Mouse (Mus musculus) MEL (cell line): ENCODE data around the gene Tnnc1. TPM values are rescaled to one million over a fixed set of nuclear protein-coding genes. Genes with fewer than 3 reads are reported as not detected.

ENCODE experiments used
- DNase-seq: peaks from one replicate; pipeline ENCODE4 v3.0.0; 2011; ENCODE audit warnings: low read depth, low spot score
- H3K27ac ChIP-seq: 2 replicates; pipeline ENCODE4 v1.5.1; 2012; ENCODE audit warnings: low read depth, mild to moderate bottlenecking, control low read depth, low read length, moderate library complexity; ENCODE audit not compliant: control insufficient read depth
- H3K27me3 ChIP-seq, 2 experiments: fragments of 150-350 bp in 1 of 2; sonication (generic) in 1 of 2; 2 replicates each; pipeline ENCODE4 v1.6.1; 2012; ENCODE audit warnings: low read length in 2 of 2, mild to moderate bottlenecking in 2 of 2, improper control_type of control experiment in 1 of 2, moderate library complexity in 1 of 2; ENCODE audit not compliant: insufficient read depth in 2 of 2, control insufficient read depth in 1 of 2
- H3K36me3 ChIP-seq, 2 experiments: 2 replicates each; pipeline ENCODE4 v1.6.1; 2012 to 2014; ENCODE audit warnings: low read length in 2 of 2, improper control_type of control experiment in 1 of 2, inconsistent platforms in 1 of 2, mild to moderate bottlenecking in 1 of 2; ENCODE audit not compliant: insufficient read depth in 2 of 2, control insufficient read depth in 1 of 2
- H3K4me1 ChIP-seq, 2 experiments: fragments of 150-350 bp in 1 of 2; sonication (generic) in 1 of 2; 2 replicates each; pipeline ENCODE4 v1.6.1; 2012; ENCODE audit warnings: low read length in 2 of 2, improper control_type of control experiment in 1 of 2, mild to moderate bottlenecking in 1 of 2; ENCODE audit not compliant: insufficient read depth in 2 of 2, control insufficient read depth in 1 of 2
- H3K4me3 ChIP-seq, 2 experiments: fragments of 150-350 bp in 1 of 2; sonication (generic) in 1 of 2; 2 replicates each; pipeline ENCODE4 v1.5.1; 2012; ENCODE audit warnings: low read depth in 2 of 2, low read length in 2 of 2, mild to moderate bottlenecking in 2 of 2, moderate library complexity in 2 of 2, control low read depth in 1 of 2, improper control_type of control experiment in 1 of 2; ENCODE audit not compliant: control insufficient read depth in 1 of 2, insufficient read depth in 1 of 2
- H3K79me2 ChIP-seq: 2 replicates; pipeline ENCODE4 v1.6.1; 2012; ENCODE audit warnings: mild to moderate bottlenecking, low read length, moderate library complexity; ENCODE audit not compliant: control insufficient read depth, poor library complexity, insufficient read depth
- H3K9ac ChIP-seq: 2 replicates; pipeline ENCODE4 v1.6.1; 2012; ENCODE audit warnings: low read depth, mild to moderate bottlenecking, control low read depth, low read length, moderate library complexity; ENCODE audit not compliant: control insufficient read depth, poor library complexity, severe bottlenecking
- H3K9me3 ChIP-seq: fragments of 150-350 bp; sonication (generic); replicated peaks from 2 replicates; pipeline ENCODE4 v1.6.1; 2012; ENCODE audit warnings: mild to moderate bottlenecking, low read length, improper control_type of control experiment, moderate library complexity; ENCODE audit not compliant: insufficient read depth
- BHLHE40 ChIP-seq: IDR thresholded peaks from 2 replicates; pipeline ENCODE4 v1.6.1; 2012; ENCODE audit warnings: low read depth, mild to moderate bottlenecking, inconsistent platforms, low read length, improper control_type of control experiment, borderline replicate concordance
- CHD1 ChIP-seq: IDR thresholded peaks from 2 replicates; pipeline ENCODE4 v1.6.1; 2012; ENCODE audit warnings: low read depth, mild to moderate bottlenecking, inconsistent platforms, low read length, improper control_type of control experiment
- CHD2 ChIP-seq: IDR thresholded peaks from 2 replicates; pipeline ENCODE4 v1.6.1; 2011; ENCODE audit warnings: low read length, improper control_type of control experiment
- E2F4 ChIP-seq: IDR thresholded peaks from 2 replicates; pipeline ENCODE4 v1.6.1; 2011; ENCODE audit warnings: low read depth, low read length, improper control_type of control experiment, borderline replicate concordance
- EP300 ChIP-seq, 2 experiments: IDR thresholded peaks; 2 replicates each; pipeline ENCODE4 v1.6.1; 2011; ENCODE audit warnings: improper control_type of control experiment in 2 of 2, low read length in 2 of 2, low read depth in 1 of 2, mild to moderate bottlenecking in 1 of 2
- ETS1 ChIP-seq: IDR thresholded peaks from 2 replicates; pipeline ENCODE4 v1.6.1; 2012; ENCODE audit warnings: low read depth, mild to moderate bottlenecking, inconsistent platforms, low read length, improper control_type of control experiment, moderate library complexity
- GABPA ChIP-seq: IDR thresholded peaks from 2 replicates; pipeline ENCODE4 v1.6.1; 2012; ENCODE audit warnings: low read depth, mild to moderate bottlenecking, inconsistent platforms, low read length, improper control_type of control experiment, moderate library complexity
- GATA1 ChIP-seq: IDR thresholded peaks from 2 replicates; pipeline ENCODE4 v1.6.1; 2011; ENCODE audit warnings: low read depth, low read length, improper control_type of control experiment
- KAT2A ChIP-seq: conservative IDR thresholded peaks from 2 replicates; pipeline ENCODE4 v1.6.1; 2012; ENCODE audit warnings: low read depth, low read length, improper control_type of control experiment, inconsistent platforms
- MAX ChIP-seq: IDR thresholded peaks from 2 replicates; pipeline ENCODE4 v1.6.1; 2011; ENCODE audit warnings: low read length, improper control_type of control experiment
- MAZ ChIP-seq: IDR thresholded peaks from 2 replicates; pipeline ENCODE4 v1.6.1; 2012; ENCODE audit warnings: low read depth, mild to moderate bottlenecking, inconsistent platforms, low read length, improper control_type of control experiment
- MXI1 ChIP-seq: IDR thresholded peaks from 2 replicates; pipeline ENCODE4 v1.6.1; 2011; ENCODE audit warnings: mild to moderate bottlenecking, low read depth, low read length, improper control_type of control experiment
- POLR2AphosphoS2 ChIP-seq: IDR thresholded peaks from 2 replicates; pipeline ENCODE4 v1.6.1; 2011; ENCODE audit warnings: low read length, improper control_type of control experiment
- POLR2AphosphoS5 ChIP-seq: IDR thresholded peaks from 2 replicates; pipeline ENCODE4 v1.6.1; 2012; ENCODE audit warnings: low read depth, borderline replicate concordance, mild to moderate bottlenecking, inconsistent platforms, low read length, moderate library complexity, mixed read lengths
- RAD21 ChIP-seq: IDR thresholded peaks from 2 replicates; pipeline ENCODE4 v1.6.1; 2011; ENCODE audit warnings: mild to moderate bottlenecking, low read depth, low read length, improper control_type of control experiment
- RCOR1 ChIP-seq: IDR thresholded peaks from 2 replicates; pipeline ENCODE4 v1.6.1; 2012; ENCODE audit warnings: low read depth, mild to moderate bottlenecking, inconsistent platforms, low read length, improper control_type of control experiment
- SIN3A ChIP-seq: IDR thresholded peaks from 2 replicates; pipeline ENCODE4 v1.6.1; 2012; ENCODE audit warnings: low read length, improper control_type of control experiment, inconsistent platforms
- TBP ChIP-seq: IDR thresholded peaks from 2 replicates; pipeline ENCODE4 v1.8.0; 2011; ENCODE audit warnings: low read depth, low read length, improper control_type of control experiment
- UBTF ChIP-seq: IDR thresholded peaks from 2 replicates; pipeline ENCODE4 v1.6.1; 2012; ENCODE audit warnings: low read depth, mild to moderate bottlenecking, inconsistent platforms, low read length, improper control_type of control experiment, moderate library complexity, borderline replicate concordance; ENCODE audit not compliant: insufficient read depth
- ZKSCAN1 ChIP-seq: IDR thresholded peaks from 2 replicates; pipeline ENCODE4 v1.6.1; 2012; ENCODE audit warnings: low read depth, mild to moderate bottlenecking, inconsistent platforms, low read length, improper control_type of control experiment, moderate library complexity
- ZNF384 ChIP-seq: IDR thresholded peaks from 2 replicates; pipeline ENCODE4 v1.6.1; 2012; ENCODE audit warnings: low read depth, mild to moderate bottlenecking, inconsistent platforms, low read length, improper control_type of control experiment
- polyA plus RNA-seq, 2 experiments: library from polyadenylated mRNA; stranded (reverse) in 1 of 2; unstranded in 1 of 2; fragments of >175 nt in 1 of 2; fragments of >200 nt in 1 of 2; gene quantifications; 2 replicates each; pipeline versions ENCODE4 v1.2.1 to v1.2.4; 2012; ENCODE audit warnings: low replicate concordance in 2 of 2, low read depth in 1 of 2; ENCODE audit not compliant: insufficient read length in 2 of 2, insufficient read depth in 1 of 2, missing spikeins in 1 of 2
- total RNA-seq: library from RNA; depleted of rRNA; stranded (reverse); fragments of 300-350 nt; gene quantifications from 2 replicates; pipeline ENCODE4 v1.2.3, GENCODE M21; 2012

Gene Tnnc1
- total and polyA plus RNA-seq, 3 experiments: 0.19 TPM; not detected in 2

- no peak overlapping the region for H3K27ac ChIP-seq
- H3K9ac ChIP-seq: no peak overlapping the region
- no peaks in the 10 kb centered on the region for H3K79me2 ChIP-seq
- no peak for DNase-seq
- TF ChIP-seq TBP (no peak), ZKSCAN1 (no peak), UBTF (no peak), BHLHE40 (no peak), EP300 (IDR thresholded peaks at IDR 0.05; ENCODE audit: low read depth in 1 of 2, low read length in 2 of 2) (no peak), RCOR1 (no peak), CHD1 (no peak), ETS1 (no peak), ZNF384 (no peak), MAX (no peak), E2F4 (no peak), MAZ (no peak), POLR2AphosphoS2 (no peak), GATA1 (no peak), SIN3A (no peak), KAT2A (no peak), RAD21 (no peak), GABPA (no peak), MXI1 (no peak)
- H3K36me3 ChIP-seq: peaks cover 0 to 2% of the 10 kb centered on the region in 2 experiments; a peak in 1 of 4 replicates
- no peaks in the 10 kb centered on the region for H3K9me3 ChIP-seq
- no peaks in the 10 kb centered on the region; a peak in 2 of 4 replicates for H3K27me3 ChIP-seq
- peaks cover 0 to 6% of the 10 kb centered on the region in 2 experiments for H3K4me1 ChIP-seq
- H3K4me3 ChIP-seq: no peak overlapping the region
These were observed 46.9 kb upstream of the Tnnc1 start for GRCm38 (mm10) chr14:31161191-31161590.

- no peak overlapping the region for H3K27ac ChIP-seq
- peaks cover 0 to 10% of the 10 kb centered on the region in 2 experiments for H3K4me1 ChIP-seq
These were observed 46.5 kb upstream of the Tnnc1 start for GRCm38 (mm10) chr14:31161638-31162037.

More at GRCm38 (mm10) chr14:31161638-31162037, 46.5 kb upstream of the Tnnc1 start:
- Histone ChIP-seq H3K4me3 (no peak overlapping the region), H3K27me3 (no peaks in the 10 kb centered on the region; a peak in 2 of 4 replicates), H3K9me3 (no peaks in the 10 kb centered on the region), H3K9ac (no peak overlapping the region), H3K36me3 (peaks cover 0 to 2% of the 10 kb centered on the region in 2 experiments; a peak in 1 of 4 replicates), H3K79me2 (no peaks in the 10 kb centered on the region)
- no peak for DNase-seq
- TF ChIP-seq CHD2 (no peak), MAX (no peak), POLR2AphosphoS5 (no peak), CHD1 (no peak)
